Mouse (Mus musculus) limb, embryonic 14.5 days (tissue): ENCODE measurements around the gene Cd164l2. TPM values are rescaled to one million over a fixed set of nuclear protein-coding genes. Genes with fewer than 3 reads are reported as not detected.

Experiments
- ATAC-seq: fragments of 200-750 bp; cut with Nextera tagmentation; 2 replicates; pipeline ENCODE4 v1.8.0; 2017; ENCODE audit warnings: low read depth, moderate number of reproducible peaks, moderate TSS enrichment; ENCODE audit not compliant: low FRiP score
- DNase-seq: peaks from one replicate; pipeline ENCODE4 v3.0.0-alpha.2; 2015; ENCODE audit warnings: low spot score
- H3K27ac ChIP-seq: fragments of 300-500 bp; sonication (generic); replicated peaks from 2 replicates; pipeline ENCODE4 v1.5.1; 2014; ENCODE audit warnings: low read depth, mild to moderate bottlenecking, low read length, moderate library complexity, mixed read lengths
- H3K27me3 ChIP-seq: fragments of 300-500 bp; sonication (generic); 2 replicates; pipeline ENCODE4 v1.6.1; 2014; ENCODE audit warnings: low read length, mixed read lengths; ENCODE audit not compliant: control insufficient read depth, insufficient read depth
- H3K36me3 ChIP-seq: fragments of 300-500 bp; sonication (generic); 2 replicates; pipeline ENCODE4 v1.6.1; 2014; ENCODE audit warnings: mild to moderate bottlenecking, low read length, moderate library complexity, mixed read lengths; ENCODE audit not compliant: control insufficient read depth, insufficient read depth
- H3K4me1 ChIP-seq: fragments of 300-500 bp; sonication (generic); 2 replicates; pipeline ENCODE4 v1.6.1; 2014; ENCODE audit warnings: antibody characterized with exemption, low read length, mixed read lengths; ENCODE audit not compliant: control insufficient read depth, insufficient read depth
- H3K4me2 ChIP-seq: fragments of 300-500 bp; sonication (generic); replicated peaks from 2 replicates; pipeline ENCODE4 v1.6.1; 2014; ENCODE audit warnings: low read depth, mild to moderate bottlenecking, low read length, moderate library complexity; ENCODE audit not compliant: severe bottlenecking
- H3K4me3 ChIP-seq: fragments of 300-500 bp; sonication (generic); replicated peaks from 2 replicates; pipeline ENCODE4 v1.5.1; 2014; ENCODE audit warnings: low read length
- H3K9ac ChIP-seq: fragments of 300-500 bp; sonication (generic); 2 replicates; pipeline ENCODE4 v1.6.1; 2014; ENCODE audit warnings: mild to moderate bottlenecking, low read depth, low read length, moderate library complexity; ENCODE audit not compliant: severe bottlenecking
- H3K9me3 ChIP-seq: fragments of 300-500 bp; sonication (generic); 2 replicates; pipeline ENCODE4 v1.6.1; 2016; ENCODE audit warnings: low read length; ENCODE audit not compliant: control insufficient read depth
- POLR2A ChIP-seq: fragments of 200-500 bp; IDR thresholded peaks from 2 replicates; pipeline ENCODE4 v1.8.0; 2012; ENCODE audit warnings: inconsistent platforms, mild to moderate bottlenecking, moderate library complexity, borderline replicate concordance; ENCODE audit not compliant: insufficient read depth, insufficient read length; ENCODE audit errors: extremely low read depth
- whole genome bisulfite sequencing: fragments of 180-500 bp; shearing (Covaris S2); extraction: QIAGEN DNeasy Blood & Tissue Kit; methylation state at CpG from one replicate; pipeline ENCODE4 v1.1.7; 2014; 5-methylcytosine and 5-hydroxymethylcytosine counted together
- polyA plus RNA-seq, 2 experiments: library from polyadenylated mRNA; depleted of rRNA in 1 of 2; stranded (reverse) in 1 of 2; unstranded in 1 of 2; fragments of >200 nt; fragmentation: Nextera tagmentation in 1 of 2; extraction: Ambion mirVana in 1 of 2; gene quantifications; 2 replicates each; pipeline versions ENCODE4 v1.2.1 to v1.2.3; 2012 to 2014

The Cd164l2 gene
- polyA plus RNA-seq (2012; rRNA removed) (3.2 and 3.4 TPM in 2 replicates), polyA plus RNA-seq (2014; fragmentation: Nextera tagmentation; extraction: Ambion mirVana) (4.9 and 6.3 TPM in 2 replicates)

DNA sequence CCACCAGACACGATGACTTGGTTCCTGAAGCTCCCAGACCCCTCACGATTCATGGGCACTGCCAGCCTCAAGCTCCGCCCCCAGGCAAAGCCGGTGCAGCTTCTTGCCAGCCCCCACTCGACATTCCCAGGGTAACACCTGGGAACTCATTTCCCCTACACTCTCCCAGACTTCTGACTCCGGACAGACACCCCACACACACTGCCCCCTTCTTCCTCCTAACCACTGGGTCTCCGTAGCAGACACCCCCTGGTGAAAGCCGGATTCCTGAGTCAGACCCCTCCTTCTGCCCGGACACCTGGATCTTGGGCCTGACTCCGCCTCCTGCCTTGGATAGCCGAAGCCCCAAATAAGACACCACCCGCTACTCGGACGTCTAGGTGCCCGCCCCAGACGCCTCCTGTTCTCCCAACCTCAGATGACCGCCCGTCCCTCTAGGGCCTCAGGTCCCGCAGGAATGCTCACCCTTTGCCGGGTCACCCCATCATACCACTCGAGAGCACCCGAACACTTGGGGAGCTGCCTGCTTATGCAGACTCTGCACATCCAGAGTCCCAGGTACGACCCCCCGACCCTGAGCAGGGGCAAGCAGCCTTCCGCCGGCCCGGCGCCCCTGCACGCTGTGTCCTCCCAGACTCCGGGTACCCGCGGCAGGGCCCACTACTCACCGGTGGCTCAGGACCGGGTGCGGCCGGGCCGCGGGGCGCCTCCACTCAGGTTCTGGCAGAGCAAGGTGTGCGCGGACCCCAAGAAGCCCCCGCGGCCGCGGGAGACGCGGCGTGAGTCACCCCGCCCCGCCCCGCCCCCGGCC is at the start of gene Cd164l2, which contains the start of gene Gpr3:
TSS of gene Cd164l2 (plus strand) at position 381 of the 811 bp plus-strand sequence.
TSS of gene Gpr3 (minus strand) at position 786 of the 811 bp plus-strand sequence.
- peak within 1 kb of the TSS; percentile 99 for H3K4me2 ChIP-seq
- H3K27me3 ChIP-seq: peaks cover 18% of the 10 kb centered on the region
- peak within 1 kb of the TSS; percentile 65 for H3K4me3 ChIP-seq
- ATAC-seq (peak; percentile 32), DNase-seq (no peak)
- no peaks in the 10 kb centered on the region for H3K36me3 ChIP-seq
- H3K9me3 ChIP-seq: no peaks in the 10 kb centered on the region
- H3K27ac ChIP-seq: no peak within 1 kb of the TSS
- peak within 1 kb of the TSS; percentile 64 for H3K9ac ChIP-seq
- H3K4me1 ChIP-seq: peaks cover 21% of the 10 kb centered on the region
- 2% methylated on average over 48 of the region's 52 CpGs for WGBS
- TF ChIP-seq POLR2A: no peak

DNA sequence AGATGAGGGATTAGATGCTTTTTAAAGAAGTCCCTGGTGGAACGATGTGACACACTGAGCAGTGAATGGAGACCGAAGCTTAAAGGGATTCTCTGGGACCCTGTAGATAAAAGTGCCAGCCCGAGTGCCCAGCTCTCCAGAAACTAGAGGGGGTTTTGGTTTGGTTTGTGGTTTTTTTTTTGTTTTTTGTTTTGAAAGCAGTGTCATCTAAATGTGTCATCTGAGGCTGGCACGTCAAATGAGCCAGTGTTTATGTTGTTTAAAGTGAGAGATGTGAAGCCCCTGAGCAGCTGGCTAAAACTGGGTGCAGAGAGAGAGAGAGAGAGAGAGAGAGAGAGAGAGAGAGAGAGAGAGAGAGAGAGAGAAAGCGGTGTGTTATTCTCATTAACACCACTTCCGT is 49.7 kb upstream of the Cd164l2 start:
- DNase-seq (no peak), ATAC-seq (no peak)
- Histone ChIP-seq H3K4me2 (no peak overlapping the region), H3K36me3 (peaks cover 14% of the 10 kb centered on the region), H3K9ac (no peak overlapping the region), H3K4me1 (no peaks in the 10 kb centered on the region), H3K9me3 (no peaks in the 10 kb centered on the region), H3K27ac (no peak overlapping the region), H3K27me3 (no peaks in the 10 kb centered on the region), H3K4me3 (no peak overlapping the region)
- TF ChIP-seq POLR2A: no peak
- WGBS: 73% methylated on average over 6 of the region's 6 CpGs

DNA sequence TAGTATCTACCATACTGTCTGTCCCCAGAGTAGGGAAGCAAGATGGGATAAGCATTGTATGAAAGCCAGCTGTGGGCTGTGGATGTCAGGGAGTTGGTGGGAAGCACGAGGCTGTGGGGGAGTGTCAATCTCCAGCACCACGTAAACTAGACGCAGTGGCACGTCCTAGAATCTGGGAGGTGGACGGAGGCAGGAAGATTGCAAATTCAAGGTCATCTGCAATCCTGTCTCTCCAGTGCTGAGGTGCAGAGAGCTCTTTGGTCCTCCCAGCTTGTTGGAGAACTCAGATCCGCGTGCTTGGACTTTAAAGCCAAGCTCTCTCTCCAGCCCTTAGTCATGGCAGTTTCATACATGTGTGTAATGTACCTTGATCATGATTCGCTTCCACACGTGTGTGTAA is 45.2 kb upstream of the Cd164l2 start:
- Histone ChIP-seq H3K9ac (no peak overlapping the region), H3K4me3 (no peak overlapping the region), H3K27ac (no peak overlapping the region), H3K4me1 (peaks cover 16% of the 10 kb centered on the region), H3K4me2 (no peak overlapping the region), H3K9me3 (no peaks in the 10 kb centered on the region), H3K36me3 (0 out of 2 replicates have a peak, but pooled peaks cover 5% of the 10 kb centered on the region), H3K27me3 (no peaks in the 10 kb centered on the region)
- ATAC-seq: no peak
- TF ChIP-seq POLR2A: no peak
- 78% methylated on average over 9 of the region's 9 CpGs for WGBS
- no peak for DNase-seq

DNA sequence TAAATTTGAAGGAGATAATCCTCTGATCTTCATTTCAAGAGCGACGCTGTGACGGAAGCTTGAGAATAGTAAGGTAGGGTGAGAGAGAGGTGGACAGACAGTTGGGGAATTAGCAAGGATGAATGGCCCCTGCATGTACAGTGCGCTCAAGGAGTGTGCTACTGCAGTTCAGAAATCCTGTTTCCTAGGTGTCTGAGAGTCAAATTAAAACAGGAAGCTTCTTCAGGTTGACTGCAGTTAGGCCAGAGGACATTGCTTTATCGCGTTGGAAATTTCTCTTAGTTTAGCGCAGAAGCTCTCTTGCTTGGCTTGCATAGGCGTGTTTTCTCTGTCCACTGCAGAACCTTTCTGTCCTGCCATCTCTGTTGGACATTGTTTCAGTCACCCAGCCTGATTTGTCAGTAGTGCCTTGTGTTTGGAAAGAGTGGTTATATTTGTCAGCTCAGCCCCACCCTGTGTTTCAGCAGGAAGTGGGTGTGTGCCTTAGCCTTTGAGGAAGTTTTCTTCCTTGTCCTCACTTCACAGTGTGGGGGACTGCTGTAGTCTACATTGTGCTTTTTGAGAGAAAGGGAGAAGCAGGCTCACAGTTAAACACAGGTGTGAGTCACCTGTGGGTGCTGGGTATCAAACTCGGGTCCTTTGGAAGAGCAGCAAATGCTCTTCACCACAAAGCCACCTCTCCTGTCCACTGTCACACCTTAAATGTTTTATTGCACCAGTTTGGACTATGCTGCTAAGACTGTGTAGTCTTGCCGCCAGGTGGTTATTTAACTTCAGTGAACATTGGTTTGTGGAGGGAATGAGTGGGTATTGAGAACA is 42.5 kb upstream of the Cd164l2 start:
- H3K27me3 ChIP-seq: no peaks in the 10 kb centered on the region
- H3K9me3 ChIP-seq: no peaks in the 10 kb centered on the region
- H3K27ac ChIP-seq: peak overlapping the region; percentile 1; the same call in 1 of the 2 replicates
- WGBS: 84% methylated on average over 10 of the region's 10 CpGs
- DNase-seq (no peak), ATAC-seq (no peak)
- H3K4me1 ChIP-seq: peaks cover 21% of the 10 kb centered on the region
- TF ChIP-seq POLR2A: no peak
- no peak overlapping the region for H3K4me3 ChIP-seq
- no peak overlapping the region for H3K9ac ChIP-seq
- 0 out of 2 replicates have a peak, but pooled peaks cover under 1% of the 10 kb centered on the region for H3K36me3 ChIP-seq
- no peak overlapping the region for H3K4me2 ChIP-seq

DNA sequence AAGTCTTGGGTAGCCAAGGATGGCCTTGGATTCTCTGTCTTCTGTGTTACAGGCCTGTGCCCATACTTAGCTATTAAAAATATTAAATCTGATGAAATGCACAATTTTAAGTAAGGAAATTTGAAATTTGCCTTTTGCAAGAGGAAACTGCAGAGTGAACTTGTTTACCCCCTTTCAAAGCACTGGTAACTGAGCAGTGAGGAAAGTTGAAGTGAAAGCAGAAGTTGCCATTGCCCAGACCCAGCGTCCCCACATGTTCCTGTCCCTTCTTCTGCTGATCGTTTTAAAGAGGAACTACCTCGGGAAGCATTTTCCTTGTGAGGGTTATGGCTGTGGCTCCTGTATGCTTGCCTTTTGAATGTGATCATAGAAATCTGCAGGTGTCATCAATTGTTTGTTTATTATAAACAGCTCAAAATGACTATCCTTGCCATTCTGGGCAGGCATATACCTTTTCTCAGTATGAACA is 41.8 kb upstream of the Cd164l2 start:
- DNase-seq: no peak
- no peak overlapping the region for H3K9ac ChIP-seq
- no peak overlapping the region for H3K4me2 ChIP-seq
- WGBS: 73% methylated on average over 3 of the region's 3 CpGs
- no peak for ATAC-seq
- no peaks in the 10 kb centered on the region for H3K36me3 ChIP-seq
- no peak for TF ChIP-seq POLR2A
- H3K4me3 ChIP-seq: no peak overlapping the region
- H3K27ac ChIP-seq: peak overlapping the region; percentile 13; the same call in 1 of the 2 replicates
- no peaks in the 10 kb centered on the region for H3K9me3 ChIP-seq
- no peaks in the 10 kb centered on the region for H3K27me3 ChIP-seq
- peaks cover 21% of the 10 kb centered on the region for H3K4me1 ChIP-seq
